Mouse (Mus musculus) hindbrain, embryonic 15.5 days (tissue): ENCODE results near the gene Exog. TPM values are rescaled to one million over a fixed set of nuclear protein-coding genes. Genes with fewer than 3 reads are reported as not detected.

Source experiments
- ATAC-seq: fragments of 200-750 bp; cut with Nextera tagmentation; 2 replicates; pipeline ENCODE4 v1.8.0; 2017; ENCODE audit warnings: low read depth, moderate number of reproducible peaks, moderate TSS enrichment; ENCODE audit not compliant: low FRiP score
- H3K27ac ChIP-seq: fragments of 300-500 bp; sonication (generic); replicated peaks from 2 replicates; pipeline ENCODE4 v1.5.1; 2015; ENCODE audit warnings: mild to moderate bottlenecking, inconsistent platforms
- H3K27me3 ChIP-seq: fragments of 300-500 bp; sonication (generic); 2 replicates; pipeline ENCODE4 v1.6.1; 2015; ENCODE audit warnings: control low read depth, inconsistent platforms
- H3K36me3 ChIP-seq: fragments of 300-500 bp; sonication (generic); 2 replicates; pipeline ENCODE4 v1.6.1; 2015; ENCODE audit warnings: control low read depth, inconsistent platforms
- H3K4me1 ChIP-seq: fragments of 300-500 bp; sonication (generic); replicated peaks from 2 replicates; pipeline ENCODE4 v1.6.1; 2015; ENCODE audit warnings: control low read depth, inconsistent platforms
- H3K4me2 ChIP-seq: fragments of 300-500 bp; sonication (generic); 2 replicates; pipeline ENCODE4 v1.6.1; 2015; ENCODE audit warnings: moderate library complexity, mild to moderate bottlenecking, inconsistent platforms
- H3K4me3 ChIP-seq: fragments of 300-500 bp; sonication (generic); 2 replicates; pipeline ENCODE4 v1.5.1; 2015; ENCODE audit warnings: mild to moderate bottlenecking, inconsistent platforms
- H3K9ac ChIP-seq: fragments of 300-500 bp; sonication (generic); 2 replicates; pipeline ENCODE4 v1.6.1; 2015; ENCODE audit warnings: inconsistent platforms
- H3K9me3 ChIP-seq: fragments of 300-500 bp; sonication (generic); 2 replicates; pipeline ENCODE4 v1.6.1; 2016; ENCODE audit warnings: control low read depth, inconsistent platforms
- WGBS: fragments of 180-500 bp; shearing (Covaris S2); methylation state at CpG from one replicate; pipeline ENCODE4 v1.1.7; 2015; 5-methylcytosine and 5-hydroxymethylcytosine counted together
- polyA plus RNA-seq: library from polyadenylated mRNA; unstranded; fragments of >200 nt; fragmentation: Nextera tagmentation; extraction: Ambion mirVana; gene quantifications from 2 replicates; pipeline ENCODE4 v1.2.1, GENCODE M21; 2015

The Exog gene
- polyA plus RNA-seq, 1 experiment from 2014 or later: 48.0 TPM

- no peak for ATAC-seq
- H3K27me3 ChIP-seq: peaks cover 7% of the 10 kb centered on the region; the same call in 1 of the 2 replicates
- peaks cover 14% of the 10 kb centered on the region; the same call in 1 of the 2 replicates for H3K4me1 ChIP-seq
- H3K9me3 ChIP-seq: no peaks in the 10 kb centered on the region
- no peak overlapping the region for H3K4me3 ChIP-seq
- no peaks in the 10 kb centered on the region for H3K36me3 ChIP-seq
- WGBS: 88% methylated on average over 8 of the region's 8 CpGs
- H3K4me2 ChIP-seq: no peak overlapping the region
- no peak overlapping the region for H3K9ac ChIP-seq
- H3K27ac ChIP-seq: no peak overlapping the region
Measured at GRCm38 (mm10) chr9:119514986-119515385, 70.2 kb downstream of the Exog start.

Other genes starting within 250 kb of the Exog start
- not detected in 2 replicates for gene Slc22a13, start 235.8 kb upstream of the Exog start, polyA plus RNA-seq
- 13.8 TPM in 2 replicates for gene Oxsr1, start 122.5 kb upstream of the Exog start, polyA plus RNA-seq
- gene Acaa1a, start 105.3 kb upstream of the Exog start, polyA plus RNA-seq: 111 and 125 TPM in 2 replicates
- gene Myd88, start 103.5 kb upstream of the Exog start, polyA plus RNA-seq: 6.6 and 6.8 TPM in 2 replicates
- 2.9 and 3.8 TPM in 2 replicates for gene Xylb, start 87.6 kb upstream of the Exog start, polyA plus RNA-seq
- 0.07 TPM in 1 of 2 replicates, not detected in the other for gene Slc22a14, start 79.4 kb upstream of the Exog start, polyA plus RNA-seq
- gene Acvr2b, start 42.8 kb upstream of the Exog start, polyA plus RNA-seq: 49.1 and 52.7 TPM in 2 replicates
- 0.31 and 0.42 TPM in 2 replicates for gene Scn5a, start 134.1 kb downstream of the Exog start, polyA plus RNA-seq